Mouse (Mus musculus): ENCODE measurements around the gene Slc16a13. TPM values are rescaled to one million over a fixed set of nuclear protein-coding genes. Genes with fewer than 3 reads are reported as not detected.

The Slc16a13 gene
- polyA plus RNA-seq, 1 experiment from 2014 or later: 6.9 TPM

- peak within 1 kb of the TSS; percentile 4; the same call in 1 of the 2 replicates for H3K9ac ChIP-seq
- peak within 1 kb of the TSS; percentile 37 for H3K4me3 ChIP-seq (replicated peaks)
- peaks cover 40% of the 10 kb centered on the region for H3K4me1 ChIP-seq
- H3K27me3 ChIP-seq (replicated peaks): peaks cover 25% of the 10 kb centered on the region
- no peak for ATAC-seq (ENCODE audit: insufficient read depth, low FRiP score, low read depth)
- 2% methylated on average over 39 of the region's 39 CpGs for whole genome bisulfite sequencing
- peak within 1 kb of the TSS; percentile 58 for H3K4me2 ChIP-seq
- H3K9me3 ChIP-seq: no peaks in the 10 kb centered on the region
- peak within 1 kb of the TSS; percentile 81 for H3K27ac ChIP-seq
- no peaks in the 10 kb centered on the region for H3K36me3 ChIP-seq
These were observed 8.6 kb upstream of the Slc16a13 start, which contains the start of gene Bcl6b for GRCm38 (mm10) chr11:70229260-70230010. Gene Bcl6b, minus strand, starts transcription at chr11:70229798.

- under 1% methylated on average over 19 of the region's 19 CpGs for WGBS
- Histone ChIP-seq H3K9ac (no peak overlapping the region), H3K36me3 (no peaks in the 10 kb centered on the region), H3K9me3 (no peaks in the 10 kb centered on the region), H3K27me3 (replicated peaks) (peaks cover 25% of the 10 kb centered on the region), H3K4me1 (peaks cover 40% of the 10 kb centered on the region), H3K4me3 (replicated peaks) (peak overlapping the region; percentile 37), H3K4me2 (peak overlapping the region; percentile 58), H3K27ac (peak overlapping the region; percentile 57)
- ATAC-seq (ENCODE audit: insufficient read depth, low FRiP score, low read depth): peak; percentile 54; the same call in 1 of the 2 replicates
These were observed 8.0 kb upstream of the Slc16a13 start for GRCm38 (mm10) chr11:70228828-70229227.

- peak overlapping the region; percentile 37; the same call in 1 of the 2 replicates for H3K4me3 ChIP-seq (replicated peaks)
- H3K9ac ChIP-seq: no peak overlapping the region
- no peaks in the 10 kb centered on the region for H3K36me3 ChIP-seq
- peaks cover 25% of the 10 kb centered on the region for H3K27me3 ChIP-seq (replicated peaks)
- WGBS: 82% methylated on average over 4 of the region's 4 CpGs
- H3K4me1 ChIP-seq: peaks cover 36% of the 10 kb centered on the region
- no peaks in the 10 kb centered on the region for H3K9me3 ChIP-seq
- no peak for ATAC-seq (ENCODE audit: insufficient read depth, low FRiP score, low read depth)
- no peak overlapping the region for H3K27ac ChIP-seq
- H3K4me2 ChIP-seq: peak overlapping the region; percentile 58
These were observed 6.9 kb upstream of the Slc16a13 start for GRCm38 (mm10) chr11:70227661-70228245.

- 43% methylated on average over 5 of the region's 5 CpGs for WGBS
- ATAC-seq (ENCODE audit: insufficient read depth, low FRiP score, low read depth): no peak
- H3K9ac ChIP-seq: no peak overlapping the region
- H3K9me3 ChIP-seq: no peaks in the 10 kb centered on the region
- H3K27ac ChIP-seq: no peak overlapping the region
- peaks cover 25% of the 10 kb centered on the region for H3K27me3 ChIP-seq (replicated peaks)
- peak overlapping the region; percentile 58 for H3K4me2 ChIP-seq
- H3K36me3 ChIP-seq: no peaks in the 10 kb centered on the region
- H3K4me3 ChIP-seq (replicated peaks): peak overlapping the region; percentile 37
- H3K4me1 ChIP-seq: peaks cover 40% of the 10 kb centered on the region
These were observed 6.3 kb upstream of the Slc16a13 start for GRCm38 (mm10) chr11:70227126-70227525.

- WGBS: 17% methylated on average over 18 of the region's 18 CpGs
- peak overlapping the region; percentile 55; the same call in 1 of the 2 replicates for H3K27ac ChIP-seq
- no peak for ATAC-seq (ENCODE audit: insufficient read depth, low FRiP score, low read depth)
- H3K9ac ChIP-seq: no peak overlapping the region
- H3K27me3 ChIP-seq (replicated peaks): peaks cover 25% of the 10 kb centered on the region
- H3K9me3 ChIP-seq: no peaks in the 10 kb centered on the region
- H3K4me2 ChIP-seq: peak overlapping the region; percentile 58
- no peaks in the 10 kb centered on the region for H3K36me3 ChIP-seq
- peaks cover 40% of the 10 kb centered on the region for H3K4me1 ChIP-seq
- peak overlapping the region; percentile 37 for H3K4me3 ChIP-seq (replicated peaks)
These were observed 5.7 kb upstream of the Slc16a13 start for GRCm38 (mm10) chr11:70226602-70226890.

GRCm38 (mm10) chr11:70225798-70226601 is 5.1 kb upstream of the Slc16a13 start:
- WGBS: 30% methylated on average over 27 of the region's 27 CpGs
- Histone ChIP-seq H3K9ac (peak overlapping the region; percentile 13; the same call in 1 of the 2 replicates), H3K4me3 (replicated peaks) (peak overlapping the region; percentile 37), H3K4me2 (peak overlapping the region; percentile 58), H3K9me3 (no peaks in the 10 kb centered on the region), H3K36me3 (no peaks in the 10 kb centered on the region), H3K27ac (peak overlapping the region; percentile 55), H3K4me1 (peaks cover 40% of the 10 kb centered on the region), H3K27me3 (replicated peaks) (peaks cover 25% of the 10 kb centered on the region)
- ATAC-seq (ENCODE audit: insufficient read depth, low FRiP score, low read depth): no peak

GRCm38 (mm10) chr11:70223724-70224123 is 2.9 kb upstream of the Slc16a13 start:
- H3K4me3 ChIP-seq (replicated peaks): no peak overlapping the region
- no peak overlapping the region for H3K27ac ChIP-seq
- H3K4me2 ChIP-seq: no peak overlapping the region
- no peak overlapping the region for H3K9ac ChIP-seq
- H3K27me3 ChIP-seq (replicated peaks): peaks cover 20% of the 10 kb centered on the region; the same call in 1 of the 2 replicates
- no peak for ATAC-seq (ENCODE audit: insufficient read depth, low FRiP score, low read depth)
- no peaks in the 10 kb centered on the region for H3K9me3 ChIP-seq
- peaks cover 28% of the 10 kb centered on the region for H3K4me1 ChIP-seq
- no peaks in the 10 kb centered on the region for H3K36me3 ChIP-seq
- 82% methylated on average over 9 of the region's 9 CpGs for WGBS

- WGBS: 13% methylated on average over 14 of the region's 14 CpGs
- Histone ChIP-seq H3K4me2 (peak overlapping the region; percentile 94), H3K4me3 (replicated peaks) (peak overlapping the region; percentile 51), H3K27me3 (replicated peaks) (0 out of 2 replicates have a peak, but pooled peaks cover 7% of the 10 kb centered on the region), H3K36me3 (no peaks in the 10 kb centered on the region), H3K27ac (peak overlapping the region; percentile 78), H3K9ac (peak overlapping the region; percentile 17; the same call in 1 of the 2 replicates), H3K9me3 (no peaks in the 10 kb centered on the region), H3K4me1 (peaks cover 20% of the 10 kb centered on the region)
- peak; percentile 61; the same call in 1 of the 2 replicates for ATAC-seq (ENCODE audit: insufficient read depth, low FRiP score, low read depth)
These were observed 988 bp upstream of the Slc16a13 start for GRCm38 (mm10) chr11:70221603-70222500.

- H3K27me3 ChIP-seq (replicated peaks): peaks cover 9% of the 10 kb centered on the region
- peak overlapping the region; percentile 51 for H3K4me3 ChIP-seq (replicated peaks)
- no peaks in the 10 kb centered on the region for H3K36me3 ChIP-seq
- no peaks in the 10 kb centered on the region for H3K9me3 ChIP-seq
- 2% methylated on average over 24 of the region's 24 CpGs for WGBS
- peaks cover 12% of the 10 kb centered on the region; the same call in 1 of the 2 replicates for H3K4me1 ChIP-seq
- peak overlapping the region; percentile 59; the same call in 1 of the 2 replicates for H3K9ac ChIP-seq
- H3K4me2 ChIP-seq: peak overlapping the region; percentile 94
- H3K27ac ChIP-seq: peak overlapping the region; percentile 70
- ATAC-seq (ENCODE audit: insufficient read depth, low FRiP score, low read depth): no peak
These were observed 541 bp downstream of the Slc16a13 start for GRCm38 (mm10) chr11:70220323-70220722.

- peaks cover 15% of the 10 kb centered on the region for H3K4me1 ChIP-seq
- 63% methylated on average over 7 of the region's 7 CpGs for WGBS
These were observed 991 bp downstream of the Slc16a13 start for GRCm38 (mm10) chr11:70219873-70220272.

More at GRCm38 (mm10) chr11:70219873-70220272, 991 bp downstream of the Slc16a13 start:
- Histone ChIP-seq H3K4me2 (peak overlapping the region; percentile 94), H3K36me3 (no peaks in the 10 kb centered on the region), H3K27me3 (replicated peaks) (peaks cover 14% of the 10 kb centered on the region), H3K9ac (peak overlapping the region; percentile 59; the same call in 1 of the 2 replicates), H3K27ac (no peak overlapping the region), H3K4me3 (replicated peaks) (peak overlapping the region; percentile 51), H3K9me3 (no peaks in the 10 kb centered on the region)
- ATAC-seq (ENCODE audit: insufficient read depth, low FRiP score, low read depth): no peak

Measured in stomach, embryonic 15.5 days (tissue).